Mouse (Mus musculus) myocyte (in vitro differentiated cells): ENCODE measurements around the gene Rasip1. TPM values are rescaled to one million over a fixed set of nuclear protein-coding genes. Genes with fewer than 3 reads are reported as not detected.

Experiments
- H3K27me3 ChIP-seq: one replicate; pipeline ENCODE4 v1.6.1; 2011; ENCODE audit not compliant: control insufficient read depth, insufficient read depth, insufficient read length
- H3K36me3 ChIP-seq: one replicate; pipeline ENCODE4 v1.6.1; 2011; ENCODE audit not compliant: control insufficient read depth, insufficient read depth
- H3K4me2 ChIP-seq: one replicate; pipeline ENCODE4 v1.6.1; 2011; ENCODE audit warnings: low read depth, control low read depth
- H3K4me3 ChIP-seq: one replicate; pipeline ENCODE4 v1.5.1; 2011; ENCODE audit warnings: mild to moderate bottlenecking, control low read depth, moderate library complexity
- H3K79me2 ChIP-seq: one replicate; pipeline ENCODE4 v1.6.1; 2011; ENCODE audit not compliant: control insufficient read depth, insufficient read depth
- H3ac ChIP-seq: one replicate; pipeline ENCODE4 v1.6.1; 2011; ENCODE audit not compliant: control insufficient read depth, insufficient read length
- CEBPB ChIP-seq: IDR thresholded peaks from 2 replicates; pipeline ENCODE4 v1.6.1; 2011; ENCODE audit warnings: mild to moderate bottlenecking, moderate library complexity; ENCODE audit not compliant: poor library complexity, insufficient read depth, severe bottlenecking
- E2F4 ChIP-seq: IDR thresholded peaks from one replicate; pipeline ENCODE4 v1.6.1; 2011; ENCODE audit warnings: mild to moderate bottlenecking, control low read depth, moderate library complexity; ENCODE audit not compliant: insufficient read depth
- MAX ChIP-seq: IDR thresholded peaks from one replicate; pipeline ENCODE4 v1.6.1; 2011; ENCODE audit warnings: low read depth, mild to moderate bottlenecking, control low read depth
- MYOD1 ChIP-seq, 3 experiments: IDR thresholded peaks; one replicate each; pipeline ENCODE4 v1.6.1; 2011; ENCODE audit warnings: control low read depth in 2 of 3, low read depth in 2 of 3, mild to moderate bottlenecking in 2 of 3, moderate library complexity in 1 of 3; ENCODE audit not compliant: insufficient read length in 2 of 3, control insufficient read depth in 1 of 3
- MYOG ChIP-seq, 3 experiments: IDR thresholded peaks; one replicate each; pipeline ENCODE4 v1.6.1; 2011; ENCODE audit warnings: control low read depth in 2 of 3, low read depth in 2 of 3, mild to moderate bottlenecking in 2 of 3; ENCODE audit not compliant: insufficient read length in 2 of 3, control insufficient read depth in 1 of 3, insufficient read depth in 1 of 3
- POLR2A ChIP-seq: IDR thresholded peaks from one replicate; pipeline ENCODE4 v1.6.1; 2011; ENCODE audit warnings: low read depth, mild to moderate bottlenecking, control low read depth, moderate library complexity; ENCODE audit not compliant: insufficient read length
- POLR2AphosphoS2 ChIP-seq: IDR thresholded peaks from one replicate; pipeline ENCODE4 v1.6.1; 2011; ENCODE audit warnings: low read depth, control low read depth; ENCODE audit not compliant: insufficient read length
- REST ChIP-seq: IDR thresholded peaks from one replicate; pipeline ENCODE4 v1.6.1; 2011; ENCODE audit warnings: mild to moderate bottlenecking, control low read depth, moderate library complexity; ENCODE audit not compliant: insufficient read depth, insufficient read length
- SRF ChIP-seq: IDR thresholded peaks from one replicate; pipeline ENCODE4 v1.6.1; 2011; ENCODE audit warnings: low read depth; ENCODE audit not compliant: control insufficient read depth, insufficient read length
- TCF12 ChIP-seq: IDR thresholded peaks from one replicate; pipeline ENCODE4 v1.6.1; 2011; ENCODE audit warnings: mild to moderate bottlenecking, control low read depth; ENCODE audit not compliant: poor library complexity, insufficient read depth, severe bottlenecking
- TCF3 ChIP-seq: IDR thresholded peaks from one replicate; pipeline ENCODE4 v1.6.1; 2011; ENCODE audit warnings: low read depth, control low read depth; ENCODE audit not compliant: insufficient read length
- USF1 ChIP-seq: IDR thresholded peaks from one replicate; pipeline ENCODE4 v1.6.1; 2011; ENCODE audit warnings: low read depth, mild to moderate bottlenecking, control low read depth, moderate library complexity
- polyA plus RNA-seq: library from polyadenylated mRNA; unstranded; fragments of >200 nt; fragmentation: generic; extraction: Trizol; gene quantifications from one replicate; pipeline ENCODE4 v1.2.1, GENCODE M21; 2012; ENCODE audit warnings: missing spikeins

The Rasip1 gene
- polyA plus RNA-seq, 1 experiment = 0.40 TPM

GRCm38 (mm10) chr7:45609511-45609910 is 17.8 kb upstream of the Rasip1 start:
- no peak for TF ChIP-seq TCF3
- Histone ChIP-seq H3K4me3 (no peak overlapping the region), H3K79me2 (no peaks in the 10 kb centered on the region), H3ac (no peak overlapping the region), H3K36me3 (no peaks in the 10 kb centered on the region), H3K4me2 (no peak overlapping the region), H3K27me3 (no peaks in the 10 kb centered on the region)

DNA sequence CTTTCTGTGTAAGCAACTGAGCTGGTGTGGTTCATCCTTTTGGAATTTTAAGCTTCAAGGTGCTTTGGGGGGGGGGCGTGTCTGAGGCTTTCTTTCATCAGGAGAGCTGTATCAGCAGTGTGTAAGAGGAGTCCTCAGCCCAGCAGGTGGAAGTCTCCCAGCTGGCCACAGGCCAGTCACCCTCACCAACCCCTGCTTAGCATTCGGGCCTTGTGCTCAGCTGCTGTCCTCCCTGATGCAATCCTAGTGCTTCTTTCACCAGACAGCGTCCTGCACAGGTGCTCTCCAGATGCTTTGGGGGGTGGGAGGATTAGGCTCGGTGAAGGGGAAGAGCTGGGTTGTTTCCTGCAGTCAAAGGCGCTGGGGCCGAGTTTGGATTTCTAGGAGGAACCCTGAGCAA is 11.0 kb upstream of the Rasip1 start:
- Histone ChIP-seq H3K27me3 (no peaks in the 10 kb centered on the region), H3K4me2 (peak overlapping the region; percentile 63), H3ac (no peak overlapping the region), H3K36me3 (no peaks in the 10 kb centered on the region), H3K4me3 (no peak overlapping the region), H3K79me2 (no peaks in the 10 kb centered on the region)
- TF ChIP-seq TCF12 (peak; percentile 75), MAX (no peak), CEBPB (peak; percentile 80; the same call in 1 of the 2 replicates), TCF3 (peak; percentile 46), MYOG (IDR thresholded peaks at IDR 0.05; ENCODE audit: control insufficient read depth in 1 of 3, insufficient read depth in 1 of 3, insufficient read length in 2 of 3, low read depth in 2 of 3) (peak; percentile 74 to 97 (median 88)), MYOD1 (IDR thresholded peaks at IDR 0.05; ENCODE audit: control insufficient read depth in 1 of 3, insufficient read length in 2 of 3, low read depth in 2 of 3) (peak; percentile 9 to 95 (median 87))

- H3K4me2 ChIP-seq = peak within 1 kb of the TSS; percentile 63
- H3K27me3 ChIP-seq = no peaks in the 10 kb centered on the region
- no peak within 1 kb of the TSS for H3K4me3 ChIP-seq
Measured at GRCm38 (mm10) chr7:45617042-45617695, 10.1 kb upstream of the Rasip1 start, which contains the start of gene Fut1. TSS of gene Fut1 (plus strand) at chr7:45617289.

GRCm38 (mm10) chr7:45618316-45618715 is 9.0 kb upstream of the Rasip1 start:
- H3K4me2 ChIP-seq = no peak overlapping the region
- no peak for TF ChIP-seq POLR2AphosphoS2
- TF ChIP-seq USF1 = no peak
- TF ChIP-seq SRF = no peak
- TF ChIP-seq CEBPB = no peak
- TF ChIP-seq TCF3 = no peak
- TF ChIP-seq MAX = no peak
- TF ChIP-seq REST = no peak
- TF ChIP-seq TCF12 = no peak
- TF ChIP-seq E2F4 = no peak
- no peak for TF ChIP-seq POLR2A
- no peak for TF ChIP-seq MYOG (IDR thresholded peaks at IDR 0.05; ENCODE audit: control insufficient read depth in 1 of 3, insufficient read depth in 1 of 3, insufficient read length in 2 of 3, low read depth in 2 of 3)
- no peak for TF ChIP-seq MYOD1 (IDR thresholded peaks at IDR 0.05; ENCODE audit: control insufficient read depth in 1 of 3, insufficient read length in 2 of 3, low read depth in 2 of 3)
- H3K4me3 ChIP-seq = no peak overlapping the region
- H3K79me2 ChIP-seq = no peaks in the 10 kb centered on the region
- H3ac ChIP-seq = no peak overlapping the region
- no peaks in the 10 kb centered on the region for H3K36me3 ChIP-seq
- no peaks in the 10 kb centered on the region for H3K27me3 ChIP-seq

More at GRCm38 (mm10) chr7:45617042-45617695, 10.1 kb upstream of the Rasip1 start, which contains the start of gene Fut1:
- Histone ChIP-seq H3ac (no peak within 1 kb of the TSS), H3K36me3 (no peaks in the 10 kb centered on the region), H3K79me2 (no peaks in the 10 kb centered on the region)
- TF ChIP-seq MYOD1 (IDR thresholded peaks at IDR 0.05; ENCODE audit: control insufficient read depth in 1 of 3, insufficient read length in 2 of 3, low read depth in 2 of 3) (peak in 2 of 3 experiments; percentile 54 to 80), REST (no peak), MAX (no peak), SRF (no peak), TCF3 (no peak), USF1 (no peak), POLR2AphosphoS2 (no peak), E2F4 (no peak), POLR2A (no peak), TCF12 (no peak), MYOG (IDR thresholded peaks at IDR 0.05; ENCODE audit: control insufficient read depth in 1 of 3, insufficient read depth in 1 of 3, insufficient read length in 2 of 3, low read depth in 2 of 3) (peak in 1 of 3 experiments; percentile 79), CEBPB (no peak)

- Histone ChIP-seq H3K27me3 (no peaks in the 10 kb centered on the region), H3K36me3 (no peaks in the 10 kb centered on the region), H3K4me2 (no peak overlapping the region), H3K4me3 (no peak overlapping the region), H3ac (no peak overlapping the region), H3K79me2 (no peaks in the 10 kb centered on the region)
- TF ChIP-seq POLR2A (no peak), CEBPB (no peak), MAX (no peak), SRF (no peak), TCF3 (no peak), TCF12 (no peak), REST (no peak), POLR2AphosphoS2 (no peak), USF1 (no peak), MYOD1 (IDR thresholded peaks at IDR 0.05; ENCODE audit: control insufficient read depth in 1 of 3, insufficient read length in 2 of 3, low read depth in 2 of 3) (no peak), E2F4 (no peak), MYOG (IDR thresholded peaks at IDR 0.05; ENCODE audit: control insufficient read depth in 1 of 3, insufficient read depth in 1 of 3, insufficient read length in 2 of 3, low read depth in 2 of 3) (no peak)
Measured at GRCm38 (mm10) chr7:45619592-45619991, 7.7 kb upstream of the Rasip1 start.
